Mouse (Mus musculus) limb, embryonic 11.5 days (tissue): ENCODE data around the gene Ncoa3. TPM values are rescaled to one million over a fixed set of nuclear protein-coding genes. Genes with fewer than 3 reads are reported as not detected.
A peak's percentile ranks its signal among the peaks of the same experiment; 100 is the strongest.

Source experiments
- ATAC-seq: fragments of 200-750 bp; cut with Nextera tagmentation; 2 replicates; pipeline ENCODE4 v1.8.0; 2017; ENCODE audit warnings: low read depth; ENCODE audit not compliant: insufficient number of reproducible peaks, low FRiP score, low TSS enrichment
- DNase-seq: peaks from one replicate; pipeline ENCODE4 v3.0.0-alpha.2; 2015; ENCODE audit warnings: low spot score
- H3K27ac ChIP-seq: fragments of 300-500 bp; sonication (generic); replicated peaks from 2 replicates; pipeline ENCODE4 v1.5.1; 2014; ENCODE audit warnings: low read depth, mild to moderate bottlenecking, low read length
- H3K27me3 ChIP-seq: fragments of 300-500 bp; sonication (generic); 2 replicates; pipeline ENCODE4 v1.6.1; 2014; ENCODE audit warnings: mild to moderate bottlenecking, low read length, mixed read lengths; ENCODE audit not compliant: control insufficient read depth, insufficient read depth
- H3K36me3 ChIP-seq: fragments of 300-500 bp; sonication (generic); 2 replicates; pipeline ENCODE4 v1.6.1; 2014; ENCODE audit warnings: mild to moderate bottlenecking, low read length, moderate library complexity, mixed read lengths; ENCODE audit not compliant: control insufficient read depth, insufficient read depth
- H3K4me1 ChIP-seq: fragments of 300-500 bp; sonication (generic); 2 replicates; pipeline ENCODE4 v1.6.1; 2014; ENCODE audit warnings: low read length, mixed read lengths; ENCODE audit not compliant: control insufficient read depth, insufficient read depth
- H3K4me2 ChIP-seq: fragments of 300-500 bp; sonication (generic); 2 replicates; pipeline ENCODE4 v1.6.1; 2014; ENCODE audit warnings: low read depth, mild to moderate bottlenecking, moderate library complexity; ENCODE audit not compliant: severe bottlenecking
- H3K4me3 ChIP-seq: fragments of 300-500 bp; sonication (generic); 2 replicates; pipeline ENCODE4 v1.5.1; 2014; ENCODE audit warnings: low read depth, low read length
- H3K9ac ChIP-seq: fragments of 300-500 bp; sonication (generic); 2 replicates; pipeline ENCODE4 v1.6.1; 2014; ENCODE audit warnings: mild to moderate bottlenecking, low read length
- H3K9me3 ChIP-seq: fragments of 300-500 bp; sonication (generic); 2 replicates; pipeline ENCODE4 v1.6.1; 2016; ENCODE audit warnings: low read length; ENCODE audit not compliant: control insufficient read depth
- WGBS: fragments of 180-500 bp; shearing (Covaris S2); extraction: QIAGEN DNeasy Blood & Tissue Kit; methylation state at CpG from one replicate; pipeline ENCODE4 v1.1.7; 2014; 5-methylcytosine and 5-hydroxymethylcytosine counted together
- polyA plus RNA-seq: library from polyadenylated mRNA; unstranded; fragments of >200 nt; fragmentation: Nextera tagmentation; extraction: Ambion mirVana; gene quantifications from 2 replicates; pipeline ENCODE4 v1.2.1, GENCODE M21; 2014

Gene Ncoa3
- polyA plus RNA-seq, 1 experiment from 2014 or later: 18.5 TPM

DNA sequence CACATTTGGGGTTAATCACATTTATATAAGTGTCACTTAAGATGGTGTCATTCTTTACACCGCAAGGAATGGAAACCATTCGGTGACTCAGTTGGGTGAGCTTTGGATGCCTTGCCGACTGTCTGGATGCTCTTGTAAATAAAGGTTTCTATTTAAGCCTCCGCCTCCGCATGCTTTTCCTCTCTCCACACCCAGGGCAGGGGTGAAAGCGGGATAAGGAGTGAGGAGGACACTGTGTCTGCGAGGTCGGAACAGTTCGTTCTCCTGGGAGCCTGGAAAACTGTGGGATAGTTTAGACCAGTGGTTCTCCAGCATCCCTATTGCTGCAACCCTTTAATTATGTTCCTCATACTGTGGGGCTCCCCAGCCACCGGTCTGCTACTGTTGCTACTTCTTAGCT is 80.6 kb downstream of the Ncoa3 start:
- ATAC-seq (no peak), DNase-seq (no peak)
- 79% methylated on average over 10 of the region's 10 CpGs for WGBS
- Histone ChIP-seq H3K36me3 (0 out of 2 replicates have a peak, but pooled peaks cover 6% of the 10 kb centered on the region), H3K9ac (no peak overlapping the region), H3K27me3 (no peaks in the 10 kb centered on the region), H3K4me2 (no peak overlapping the region), H3K4me3 (no peak overlapping the region), H3K4me1 (no peaks in the 10 kb centered on the region), H3K9me3 (no peaks in the 10 kb centered on the region), H3K27ac (no peak overlapping the region)

DNA sequence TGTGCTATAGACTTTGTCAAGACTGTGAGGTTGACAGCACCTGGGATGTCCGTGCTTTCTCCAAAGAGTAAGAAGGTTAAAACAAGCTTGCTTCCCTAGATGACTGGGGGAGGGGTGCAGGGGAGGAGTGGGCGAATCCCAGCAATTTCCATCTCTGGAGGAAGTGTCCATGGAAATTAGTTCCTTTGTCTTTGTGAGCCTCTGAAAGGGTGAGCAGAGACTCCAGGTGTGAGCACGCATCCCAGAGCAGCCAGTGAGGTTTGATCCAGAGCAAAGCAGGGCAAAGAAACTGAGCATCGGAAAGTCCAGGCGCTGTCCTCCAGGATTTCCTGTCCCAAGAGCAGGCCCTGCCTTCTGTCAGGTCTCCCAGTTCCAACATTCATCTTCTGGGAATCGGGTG is 81.9 kb downstream of the Ncoa3 start:
- WGBS: 73% methylated on average over 6 of the region's 6 CpGs
- Histone ChIP-seq H3K4me3 (no peak overlapping the region), H3K27me3 (no peaks in the 10 kb centered on the region), H3K4me1 (no peaks in the 10 kb centered on the region), H3K36me3 (peaks cover 12% of the 10 kb centered on the region; the same call in 1 of the 2 replicates), H3K4me2 (no peak overlapping the region), H3K27ac (0 out of 2 replicates have a peak overlapping the region, but pooled peaks have one; percentile 10), H3K9me3 (no peaks in the 10 kb centered on the region), H3K9ac (no peak overlapping the region)
- ATAC-seq (no peak), DNase-seq (no peak)

DNA sequence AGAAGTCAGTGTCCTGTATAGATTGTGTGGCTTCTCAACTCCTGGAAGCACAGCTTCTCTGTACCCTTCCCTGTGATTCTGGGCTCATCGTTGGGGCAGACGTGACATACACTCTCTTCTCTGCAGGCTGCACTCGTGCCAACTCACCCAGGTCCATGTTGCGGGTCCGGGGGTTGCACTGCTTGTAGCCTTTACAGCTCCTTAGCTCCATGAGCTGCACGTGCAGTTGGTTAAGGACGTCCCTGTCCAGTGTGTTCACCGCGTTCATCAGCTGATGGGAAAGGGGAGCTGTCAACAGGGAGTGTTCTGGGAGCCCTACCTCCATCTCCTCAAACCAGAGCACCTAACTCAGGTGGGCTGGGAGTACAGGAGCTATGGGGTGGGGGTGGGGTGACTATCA is 84.9 kb downstream of the Ncoa3 start:
- WGBS: 94% methylated on average over 9 of the region's 9 CpGs
- peaks cover 20% of the 10 kb centered on the region for H3K36me3 ChIP-seq
- no peak overlapping the region for H3K27ac ChIP-seq
- no peak overlapping the region for H3K4me2 ChIP-seq
- DNase-seq (no peak), ATAC-seq (no peak)
- no peaks in the 10 kb centered on the region for H3K27me3 ChIP-seq
- no peaks in the 10 kb centered on the region for H3K9me3 ChIP-seq
- H3K9ac ChIP-seq: no peak overlapping the region
- H3K4me1 ChIP-seq: no peaks in the 10 kb centered on the region
- no peak overlapping the region for H3K4me3 ChIP-seq

DNA sequence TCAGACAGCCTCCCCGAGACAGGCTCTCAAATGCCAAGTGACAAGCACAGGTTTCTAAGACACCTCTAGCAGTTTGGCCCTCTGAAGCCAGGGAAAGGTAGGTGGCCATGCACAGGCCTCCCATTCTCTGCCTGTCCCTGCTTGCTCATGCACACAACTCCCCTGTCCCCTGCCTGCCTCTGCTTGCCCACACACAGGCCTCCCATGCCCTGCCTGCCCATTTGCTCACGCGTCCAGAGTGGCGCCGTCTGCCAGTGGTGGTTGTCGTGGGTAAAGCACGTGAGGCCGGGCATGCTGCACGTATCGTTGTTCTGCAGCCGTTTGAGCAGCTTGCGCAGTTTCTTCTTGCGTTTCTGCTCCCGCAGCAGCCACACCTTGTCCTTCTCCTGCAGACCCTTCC is 86.8 kb downstream of the Ncoa3 start:
- ATAC-seq (no peak), DNase-seq (no peak)
- Histone ChIP-seq H3K27me3 (no peaks in the 10 kb centered on the region), H3K27ac (no peak overlapping the region), H3K36me3 (peaks cover 20% of the 10 kb centered on the region), H3K4me2 (no peak overlapping the region), H3K4me1 (no peaks in the 10 kb centered on the region), H3K4me3 (no peak overlapping the region), H3K9me3 (no peaks in the 10 kb centered on the region), H3K9ac (no peak overlapping the region)
- WGBS: 92% methylated on average over 14 of the region's 14 CpGs

DNA sequence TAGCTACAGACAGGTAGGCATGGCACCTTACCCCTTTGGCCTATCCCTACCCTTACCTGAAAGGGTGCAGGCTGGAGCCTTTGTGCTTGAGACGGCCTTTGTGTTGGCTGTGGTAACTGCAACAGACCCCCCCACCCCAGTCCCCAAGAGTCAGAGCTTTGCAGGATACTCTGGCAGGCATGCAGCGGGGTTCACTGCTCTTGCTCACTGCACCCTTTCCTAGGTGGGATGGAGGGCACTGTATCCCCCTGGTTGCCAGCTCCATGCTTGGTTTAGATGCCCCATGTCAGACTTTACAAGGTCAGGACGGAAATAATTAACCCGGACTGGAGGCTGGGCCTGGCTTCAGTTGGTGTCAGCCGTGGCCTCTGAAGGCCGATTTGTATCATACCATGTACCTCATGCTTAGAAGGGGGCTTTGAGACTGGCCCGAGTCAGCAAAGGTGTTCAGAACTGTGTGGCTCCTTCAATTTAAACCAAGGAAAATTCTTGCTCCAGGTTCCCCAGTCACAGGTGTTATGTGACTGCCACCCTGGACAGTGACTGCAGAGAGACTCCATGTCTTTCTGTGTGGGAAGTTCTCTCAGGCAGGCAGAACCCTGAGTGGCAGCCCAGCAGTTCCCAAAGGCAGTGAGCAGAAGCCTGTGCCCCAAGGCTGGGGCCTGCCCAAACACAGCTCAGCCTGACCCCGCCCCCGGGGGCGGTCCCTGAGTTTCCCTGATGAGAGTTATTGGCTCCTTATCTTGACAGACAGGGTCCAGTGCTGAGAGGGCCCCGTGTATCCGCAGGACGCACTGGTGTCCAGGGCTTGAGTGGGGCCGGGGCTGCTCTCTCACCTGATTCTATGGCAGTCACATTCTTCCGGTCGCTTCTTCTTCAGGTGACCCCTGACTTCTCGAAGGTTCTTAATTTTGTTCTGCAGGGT is 87.8 kb downstream of the Ncoa3 start:
- H3K4me1 ChIP-seq: no peaks in the 10 kb centered on the region
- no peak; the same call in 1 of the 2 replicates for ATAC-seq

DNA sequence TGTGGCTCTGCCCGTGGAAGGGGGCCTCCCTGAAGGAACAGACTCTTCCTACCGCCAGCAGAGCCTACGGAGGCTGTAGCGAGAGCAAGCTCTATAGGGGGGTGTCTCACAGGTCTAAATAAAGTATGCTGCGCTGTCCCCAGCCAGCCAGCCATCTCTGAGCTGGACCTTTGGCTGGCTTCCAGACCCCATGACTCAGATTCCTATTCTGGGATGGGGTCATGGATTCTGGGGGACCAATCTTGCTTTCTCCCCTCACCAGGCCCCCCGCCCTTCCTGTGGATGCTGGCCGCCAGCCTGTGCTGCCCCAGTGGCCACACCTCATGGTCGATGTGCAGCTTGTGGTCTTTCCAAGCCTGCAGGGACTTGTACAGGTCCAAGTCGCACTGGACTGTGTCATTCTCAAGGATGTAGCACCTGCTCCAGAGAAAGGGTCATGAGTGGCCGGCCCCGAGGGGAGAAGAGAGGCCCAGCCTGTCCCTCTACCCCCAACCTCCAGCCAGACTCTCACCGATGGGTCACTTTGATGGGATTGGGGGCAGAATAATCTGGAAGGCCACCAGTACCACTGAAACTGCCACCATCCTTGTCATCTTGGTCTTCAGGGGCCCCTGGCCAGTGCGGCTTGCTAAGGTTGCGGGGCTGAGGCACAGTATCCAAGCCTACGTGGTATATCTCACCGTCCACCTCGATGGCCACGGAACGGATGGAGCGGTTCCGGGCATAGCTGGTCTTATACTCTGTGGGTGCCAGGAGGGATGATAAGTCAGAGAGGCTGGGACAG is 88.7 kb downstream of the Ncoa3 start:
- DNase-seq (no peak), ATAC-seq (no peak)
- H3K36me3 ChIP-seq: peaks cover 25% of the 10 kb centered on the region
- no peak overlapping the region for H3K9ac ChIP-seq
- no peaks in the 10 kb centered on the region for H3K27me3 ChIP-seq
- H3K27ac ChIP-seq: no peak overlapping the region
- no peak overlapping the region for H3K4me2 ChIP-seq
- H3K4me3 ChIP-seq: no peak overlapping the region
- no peaks in the 10 kb centered on the region for H3K4me1 ChIP-seq
- H3K9me3 ChIP-seq: no peaks in the 10 kb centered on the region
- 90% methylated on average over 21 of the region's 21 CpGs for WGBS

More for the DNA sequence above, 87.8 kb downstream of the Ncoa3 start:
- WGBS: 61% methylated on average over 17 of the region's 17 CpGs
- peak; percentile 60 for DNase-seq
- Histone ChIP-seq H3K9ac (no peak overlapping the region), H3K4me3 (no peak overlapping the region), H3K27me3 (no peaks in the 10 kb centered on the region), H3K27ac (no peak overlapping the region), H3K9me3 (no peaks in the 10 kb centered on the region), H3K36me3 (peaks cover 20% of the 10 kb centered on the region), H3K4me2 (no peak overlapping the region)

DNA sequence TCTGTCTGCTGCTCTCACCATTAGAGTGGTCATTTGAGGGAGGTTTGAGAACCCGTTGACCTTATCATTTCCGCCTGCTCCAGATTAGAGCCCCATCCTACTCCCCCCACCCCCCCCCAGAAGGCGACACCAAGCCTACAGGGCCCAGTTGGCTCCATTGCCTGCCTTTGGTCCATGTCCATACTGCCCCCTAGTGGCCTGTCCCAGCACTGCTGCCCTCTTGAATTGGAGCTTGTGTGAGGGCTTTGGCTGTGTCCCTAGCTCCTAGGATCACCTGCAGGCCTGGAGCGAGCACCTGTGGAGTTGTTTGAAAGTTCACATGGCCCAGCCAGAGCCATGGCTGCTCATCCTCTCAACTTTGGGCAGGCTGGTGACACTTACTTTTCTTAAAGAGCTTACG is 89.8 kb downstream of the Ncoa3 start:
- H3K4me2 ChIP-seq: no peak overlapping the region
- H3K9me3 ChIP-seq: no peaks in the 10 kb centered on the region
- peaks cover 30% of the 10 kb centered on the region for H3K36me3 ChIP-seq
- no peak for ATAC-seq
- H3K27me3 ChIP-seq: no peaks in the 10 kb centered on the region
- WGBS: 64% methylated on average over 5 of the region's 5 CpGs
- H3K9ac ChIP-seq: no peak overlapping the region
- no peaks in the 10 kb centered on the region for H3K4me1 ChIP-seq
- H3K4me3 ChIP-seq: no peak overlapping the region
- no peak overlapping the region for H3K27ac ChIP-seq
- DNase-seq: peak; percentile 90

DNA sequence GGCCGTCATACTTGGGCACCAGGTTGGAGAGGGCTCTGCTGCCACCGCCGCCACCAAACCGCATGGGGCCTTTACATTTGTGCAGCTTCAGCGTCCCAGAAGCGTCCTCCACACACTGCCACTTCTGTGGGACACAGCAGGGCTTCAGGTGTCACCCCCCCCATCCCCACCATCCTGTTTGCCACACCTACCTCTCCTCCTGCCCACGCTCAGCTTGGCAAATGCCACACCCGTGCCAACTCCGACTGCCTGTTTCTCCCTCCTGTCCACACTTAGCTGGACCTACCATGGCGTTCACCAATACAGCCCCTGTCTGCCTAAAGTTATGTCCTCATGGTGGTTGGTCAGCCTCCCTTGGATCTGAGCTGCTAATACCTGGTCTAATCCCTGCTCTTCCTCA is 90.2 kb downstream of the Ncoa3 start:
- no peak for ATAC-seq
- no peak overlapping the region for H3K27ac ChIP-seq
- H3K9ac ChIP-seq: no peak overlapping the region
- H3K27me3 ChIP-seq: no peaks in the 10 kb centered on the region
- no peak for DNase-seq
- no peak overlapping the region for H3K4me3 ChIP-seq
- H3K4me2 ChIP-seq: no peak overlapping the region
- peaks cover 27% of the 10 kb centered on the region for H3K36me3 ChIP-seq
- H3K4me1 ChIP-seq: no peaks in the 10 kb centered on the region
- 83% methylated on average over 10 of the region's 10 CpGs for WGBS
- H3K9me3 ChIP-seq: no peaks in the 10 kb centered on the region
